Mouse (Mus musculus) MN1 (cell line): ENCODE results near the gene Tnfsf13.

Source experiments
- DNase-seq: peaks from one replicate; pipeline ENCODE4 v3.0.0-alpha.2; 2016; ENCODE audit warnings: low spot score

Gene Tnfsf13

DNA sequence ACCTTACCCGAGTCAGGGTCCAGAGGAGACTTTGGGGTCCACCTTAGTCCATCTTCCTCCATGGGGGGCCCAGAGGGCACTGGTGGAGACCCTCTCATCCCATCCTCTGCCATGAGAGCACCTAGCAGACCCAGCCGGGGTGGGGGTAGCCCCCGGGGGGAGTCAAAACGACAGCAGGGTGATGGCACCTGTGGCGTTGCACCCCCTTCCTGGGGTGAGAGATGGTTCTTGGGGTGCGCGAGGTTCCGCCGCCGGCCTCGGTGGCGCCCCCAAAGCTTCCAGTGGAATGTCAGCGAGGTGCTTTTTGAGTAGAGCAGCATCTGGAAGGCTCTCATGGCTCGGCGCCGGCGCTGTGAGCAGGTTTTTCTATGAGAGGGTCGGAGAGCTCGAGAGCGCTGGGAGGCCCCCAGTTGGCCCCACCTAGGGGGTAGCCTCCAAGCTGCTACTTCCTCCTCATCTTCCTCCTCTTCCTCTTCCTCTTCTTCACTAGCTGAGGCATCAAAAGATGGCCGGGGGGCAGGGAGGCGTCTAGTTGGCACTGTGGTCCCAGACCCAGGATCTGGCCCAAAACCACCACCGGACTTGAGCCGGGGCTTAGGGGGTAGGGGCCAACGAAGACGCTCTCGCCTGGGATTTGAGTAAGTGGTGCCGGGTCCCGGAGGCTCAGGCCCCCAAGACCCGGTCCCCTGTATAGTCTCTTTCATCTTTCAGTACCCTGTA is 5.3 kb downstream of the Tnfsf13 start:
- no peak for DNase-seq

DNA sequence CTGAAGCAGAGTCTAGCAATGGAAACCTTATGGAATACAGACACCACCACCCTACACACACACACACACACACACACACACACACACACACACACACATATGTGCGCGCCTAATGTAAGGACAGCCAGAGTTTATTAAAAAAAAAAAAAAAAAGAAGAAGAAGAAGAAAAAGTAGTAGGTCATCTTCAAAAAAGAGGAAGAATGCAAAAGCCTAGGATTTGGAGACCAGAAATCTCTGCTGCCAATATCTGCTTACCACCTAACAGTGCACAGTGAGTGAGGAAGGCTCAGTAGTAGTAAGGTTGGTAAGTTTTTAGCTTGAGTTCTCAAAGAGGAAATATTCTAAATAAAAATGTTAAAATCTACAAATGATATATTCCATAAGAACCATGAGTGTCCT is 6.4 kb downstream of the Tnfsf13 start:
- no peak for DNase-seq

DNA sequence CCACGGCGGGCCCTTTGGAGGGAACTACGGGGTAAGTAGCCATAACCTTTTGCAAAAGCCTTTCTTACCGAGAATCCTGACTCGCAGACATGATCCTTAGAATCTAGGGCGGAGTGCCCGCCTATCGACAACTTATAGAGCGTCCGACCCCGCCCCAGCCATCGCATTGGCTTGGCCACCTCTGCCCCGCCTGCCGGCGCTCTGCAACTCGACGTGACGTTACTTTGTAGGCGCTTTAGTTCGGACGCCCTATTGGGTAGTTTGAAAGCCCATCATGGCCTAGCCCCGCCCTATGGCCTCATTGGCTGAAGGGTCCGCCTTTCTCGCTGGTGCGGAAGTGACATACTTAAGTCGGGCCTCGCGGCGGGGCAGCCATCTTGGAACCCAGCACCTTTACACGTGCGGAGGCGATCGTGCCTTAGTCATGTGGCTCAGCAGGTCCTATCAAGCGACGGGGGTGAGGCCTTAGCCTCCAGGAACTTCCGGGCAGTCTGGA is 13.3 kb downstream of the Tnfsf13 start, which contains the start of gene Eif4a1:
TSS of gene Eif4a1 (minus strand) at position 213 of the 496 bp plus-strand sequence.
- peak; percentile 99 for DNase-seq

DNA sequence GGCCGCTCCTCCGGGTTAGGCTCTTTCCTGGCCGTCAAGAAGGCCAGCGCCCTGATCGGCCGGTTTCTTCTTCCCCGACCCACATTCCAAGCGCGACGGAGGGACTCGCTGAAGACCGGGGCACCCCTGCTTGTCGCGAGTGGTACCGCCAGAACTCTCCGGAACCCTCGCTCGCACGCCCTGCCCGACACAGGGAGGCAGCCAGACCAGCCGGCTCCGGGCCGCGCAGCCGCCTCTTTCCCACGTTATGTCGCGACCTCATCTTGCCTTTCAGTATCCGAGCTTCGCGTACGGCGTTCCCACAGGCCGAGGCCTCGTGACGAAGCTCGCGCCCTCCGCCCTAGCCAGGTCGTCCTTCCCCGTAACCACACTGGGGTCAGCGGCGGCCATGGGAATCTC is 13.9 kb downstream of the Tnfsf13 start:
- no peak for DNase-seq

DNA sequence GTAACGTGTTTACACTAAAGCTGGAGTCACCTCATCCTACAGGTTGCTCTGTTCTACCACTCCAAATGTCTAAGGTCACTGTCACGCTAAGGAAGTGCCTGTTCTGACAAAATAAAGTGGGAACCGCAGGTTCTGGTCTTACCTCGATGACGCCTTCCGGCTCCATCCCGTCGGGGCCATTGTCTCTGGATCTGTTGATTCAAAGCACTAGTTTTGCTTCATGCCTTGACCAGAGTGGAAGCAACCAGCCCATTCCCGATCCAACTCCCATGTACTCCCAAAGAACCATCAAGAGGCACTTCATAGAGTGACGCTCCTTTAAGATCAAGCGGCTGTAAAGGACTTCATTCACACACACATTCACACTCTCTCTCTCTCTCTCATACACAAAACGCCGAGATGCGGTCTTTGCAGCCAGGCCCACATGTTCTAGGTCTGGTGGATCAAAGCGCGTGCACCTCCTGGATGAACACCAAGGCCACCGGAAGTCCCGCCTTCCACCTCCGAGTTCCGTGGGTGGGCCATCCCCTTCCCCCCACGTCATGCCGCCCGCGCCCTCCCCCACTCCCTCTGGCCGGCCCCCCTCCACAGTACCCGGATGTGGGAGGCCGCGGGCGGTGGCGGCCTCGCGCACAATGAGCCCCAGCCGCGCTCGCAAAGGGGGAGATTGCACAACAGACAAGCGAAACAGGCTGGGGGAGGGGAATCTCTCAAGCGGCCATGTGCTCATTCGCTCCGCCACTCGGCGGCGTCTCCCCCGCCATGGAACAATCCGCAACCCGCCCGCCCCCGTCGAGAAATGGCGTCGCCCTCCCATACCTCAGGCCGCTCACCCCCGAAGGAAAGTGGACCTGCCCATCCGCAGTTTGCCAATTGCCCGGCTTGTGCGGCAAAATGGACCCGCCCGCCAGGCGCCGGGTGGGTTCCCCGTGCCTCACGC is 14.5 kb downstream of the Tnfsf13 start:
- peak; percentile 90 for DNase-seq

DNA sequence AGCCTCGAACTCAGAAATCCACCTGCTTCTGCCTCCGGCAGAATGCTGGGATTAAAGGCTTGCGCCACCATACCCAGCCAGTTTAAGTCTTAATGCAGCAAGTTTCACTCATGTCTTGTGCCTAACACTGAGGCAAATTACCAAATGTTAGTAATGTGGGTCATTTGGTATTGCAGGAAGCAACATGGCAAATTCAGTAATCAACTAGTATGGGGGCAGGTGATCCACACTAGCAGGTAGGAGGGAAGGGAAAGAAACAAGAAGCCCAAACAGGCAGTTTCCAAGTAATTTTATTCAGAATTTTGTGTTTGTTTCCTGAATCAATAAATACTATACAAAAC is 18.9 kb downstream of the Tnfsf13 start:
- no peak for DNase-seq

DNA sequence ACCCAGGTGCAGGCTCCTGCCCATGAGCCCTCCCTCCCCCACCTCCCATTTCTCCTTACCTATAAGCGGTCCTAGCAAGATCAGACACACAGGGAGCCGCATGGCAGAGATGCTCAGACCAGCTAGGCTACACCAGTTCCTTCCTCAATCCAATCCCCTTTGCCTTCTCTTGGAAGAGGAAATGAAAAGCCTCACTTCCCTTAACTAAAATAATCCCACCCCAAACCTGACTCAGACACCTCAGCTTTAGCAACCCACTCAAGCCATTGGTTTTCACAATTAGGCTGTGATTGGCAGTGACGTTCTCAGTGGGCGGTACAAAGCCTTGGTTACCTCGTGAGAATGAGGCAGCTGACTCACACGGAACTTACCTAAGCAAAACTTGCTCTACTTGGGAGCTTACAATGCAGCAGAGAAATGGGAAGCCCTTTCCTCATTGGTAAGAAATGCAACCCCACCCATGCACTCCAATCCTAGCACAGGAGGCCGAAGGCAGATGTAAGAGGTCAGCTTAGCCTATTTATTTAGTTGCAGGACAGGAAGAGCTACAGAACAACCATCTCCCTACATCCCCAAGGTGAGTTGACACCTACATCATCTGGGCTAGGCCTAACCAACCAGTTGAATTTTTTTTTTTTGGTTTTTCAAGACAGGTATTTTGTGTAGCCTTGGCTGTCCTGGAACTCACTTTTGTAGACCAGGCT is 19.5 kb downstream of the Tnfsf13 start, which contains the start of gene Cd68:
TSS of gene Cd68 (minus strand) at position 193 of the 704 bp plus-strand sequence.
- DNase-seq, result peak; percentile 42

DNA sequence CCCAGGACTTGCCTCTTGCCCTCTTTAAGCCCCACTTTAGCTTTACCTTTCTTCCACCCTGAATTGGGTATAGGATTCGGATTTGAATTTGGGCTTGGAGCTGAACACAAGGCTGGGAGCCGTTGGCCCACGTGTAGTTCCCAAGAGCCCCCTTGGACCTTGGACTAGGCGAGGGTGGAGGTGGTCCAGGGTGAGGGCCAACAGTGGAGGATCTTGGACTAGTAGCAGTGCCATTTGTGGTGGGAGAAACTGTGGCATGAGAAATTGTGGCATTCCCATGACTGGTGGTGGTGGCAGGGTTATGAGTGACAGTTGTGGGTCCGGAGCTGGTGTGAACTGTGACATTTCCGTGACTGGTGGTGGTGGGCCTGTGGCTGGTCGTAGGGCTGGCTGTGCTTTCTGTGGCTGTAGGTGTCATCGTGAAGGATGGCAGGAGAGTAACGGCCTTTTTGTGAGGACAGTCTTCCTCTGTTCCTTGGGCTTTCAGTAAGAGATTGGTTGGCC is 20.1 kb downstream of the Tnfsf13 start:
- no peak for DNase-seq

DNA sequence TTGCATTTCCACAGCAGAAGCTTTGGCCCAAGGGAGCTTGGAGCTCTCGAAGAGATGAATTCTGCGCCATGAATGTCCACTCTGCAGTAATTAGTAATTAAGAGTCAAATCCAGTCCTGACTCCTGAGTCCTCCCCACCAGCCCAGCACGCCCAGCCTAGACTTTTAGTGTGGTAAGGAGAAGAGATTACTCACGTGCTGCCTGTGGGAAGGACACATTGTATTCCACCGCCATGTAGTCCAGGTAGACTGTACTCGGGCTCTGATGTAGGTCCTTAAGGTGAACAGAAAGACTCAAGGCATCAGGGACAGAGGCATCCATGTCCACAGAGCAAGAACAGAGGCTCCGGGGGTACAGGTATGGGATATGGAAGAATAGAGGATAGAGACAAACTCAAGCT is 20.7 kb downstream of the Tnfsf13 start:
- no peak for DNase-seq

DNA sequence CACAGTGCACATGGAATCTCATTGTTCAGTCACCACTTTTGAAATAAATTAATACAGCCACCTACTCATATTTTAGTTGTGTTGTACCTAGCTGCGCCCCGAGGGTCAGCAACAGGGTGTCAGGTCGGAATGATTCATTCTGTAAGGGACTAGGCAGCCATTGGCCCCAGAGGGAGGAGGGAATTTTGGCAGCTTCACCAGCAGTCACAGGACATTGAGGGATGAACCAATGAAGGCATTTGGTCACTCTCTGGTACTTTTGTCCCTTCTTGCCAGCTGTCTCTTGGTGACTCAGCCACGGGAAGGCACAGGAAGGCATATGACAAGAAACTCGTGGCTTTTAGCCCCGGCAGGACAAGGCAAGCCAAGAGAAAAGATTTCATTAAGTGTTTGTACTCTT is 21.8 kb downstream of the Tnfsf13 start:
- DNase-seq, result peak; percentile 37

DNA sequence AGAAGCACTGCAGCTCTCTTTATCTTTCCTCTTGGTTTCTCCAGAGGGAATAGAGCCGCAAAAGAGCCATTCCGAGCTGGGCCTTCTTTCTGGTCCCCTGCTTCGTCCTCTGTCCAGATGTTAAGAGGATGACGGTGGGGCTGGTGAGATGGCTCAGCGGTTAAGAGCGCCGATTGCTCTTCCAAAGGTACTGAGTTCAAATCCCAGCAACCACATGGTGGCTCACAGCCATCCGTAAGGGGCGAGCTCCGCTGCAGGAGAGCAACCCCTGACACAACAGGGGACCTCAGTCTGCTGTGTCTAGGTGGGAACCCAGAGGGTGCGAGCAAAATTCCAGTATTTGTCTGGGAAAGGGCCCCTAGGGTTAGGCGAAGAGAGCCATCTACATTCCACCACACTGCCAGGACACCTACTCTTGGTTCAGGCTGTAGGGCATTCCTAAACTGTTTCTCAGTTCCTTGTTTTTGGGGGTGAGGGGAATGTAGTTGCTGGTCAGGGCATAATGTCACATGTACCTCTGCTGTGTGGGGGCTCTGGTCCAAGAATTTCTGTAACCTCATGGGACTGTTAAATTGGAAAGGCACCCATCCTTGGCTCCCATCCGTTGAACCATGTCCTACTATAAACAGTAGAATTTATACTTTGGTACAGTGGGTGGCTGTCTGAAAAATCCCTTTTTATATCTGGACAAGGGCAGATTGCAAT is 22.5 kb downstream of the Tnfsf13 start:
- no peak for DNase-seq

DNA sequence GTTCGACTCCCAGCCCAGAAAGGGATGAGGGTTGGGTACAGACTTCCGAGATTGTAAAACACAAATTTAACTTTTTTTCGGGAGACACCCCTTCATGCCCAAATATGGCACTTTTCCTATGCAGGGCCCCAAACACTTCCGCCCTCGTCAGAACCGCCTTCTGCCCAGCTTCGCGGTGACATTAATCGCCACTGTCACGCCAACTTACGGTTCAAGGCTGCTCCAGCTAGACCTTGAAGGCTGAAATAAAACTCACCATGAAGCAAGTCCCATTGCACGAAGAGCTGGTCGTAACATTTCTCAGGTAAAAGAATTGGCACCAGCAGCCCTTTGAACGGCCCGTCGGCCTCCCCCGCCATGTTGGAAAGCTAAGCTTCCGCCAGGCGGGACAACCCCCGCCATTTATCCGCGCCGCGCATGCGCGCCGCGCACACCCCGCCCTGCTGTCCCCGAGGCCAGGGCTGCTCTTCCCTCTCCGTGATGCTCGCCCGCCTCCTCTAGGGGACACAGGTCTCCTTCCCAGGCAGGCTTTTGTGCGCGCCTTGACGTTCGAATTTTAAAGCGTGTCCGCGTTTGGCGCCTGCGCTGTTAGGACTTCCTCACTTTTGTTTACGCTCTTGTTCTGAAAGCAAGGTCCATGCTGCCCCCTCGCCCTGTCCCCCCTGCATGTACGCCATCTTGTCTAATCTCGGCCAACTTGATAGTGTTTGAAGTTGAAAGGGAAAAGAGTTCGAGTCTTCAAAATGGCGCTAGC is 23.2 kb downstream of the Tnfsf13 start, which contains the start of gene Mpdu1:
TSS of gene Mpdu1 (minus strand) at position 430 of the 754 bp plus-strand sequence.
- peak; percentile 94 for DNase-seq

DNA sequence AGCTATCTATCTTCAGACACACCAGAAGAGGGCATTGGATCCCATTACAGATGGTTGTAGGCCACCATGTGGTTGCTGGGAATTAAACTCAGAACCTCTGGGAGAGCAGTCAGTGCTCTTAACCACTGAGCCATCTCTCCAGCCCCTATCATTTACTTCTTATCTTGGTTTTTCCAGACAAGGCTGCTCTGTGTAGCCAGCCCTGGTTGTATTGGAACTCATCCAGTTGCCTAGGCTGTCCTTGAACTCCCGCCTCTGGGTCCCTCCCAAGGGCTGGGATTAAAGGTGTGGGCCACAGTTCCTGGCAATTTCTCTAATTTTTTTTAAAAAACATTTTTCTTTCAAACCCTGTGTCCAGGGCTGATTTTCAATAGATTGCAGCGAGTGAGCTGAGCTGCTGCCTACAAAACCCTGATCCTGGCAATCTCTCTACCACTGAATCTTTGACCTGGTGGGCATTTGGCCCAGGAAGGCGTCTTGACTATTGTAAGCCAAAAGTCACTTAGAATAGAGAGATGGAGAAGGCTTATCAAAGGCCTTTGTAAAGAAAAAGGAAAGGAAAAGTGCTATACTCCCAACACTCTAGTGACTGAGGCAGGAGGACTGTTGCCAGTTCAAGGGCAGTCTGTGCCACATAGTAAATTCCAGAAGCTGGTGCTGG is 24.2 kb downstream of the Tnfsf13 start:
- DNase-seq, result no peak

DNA sequence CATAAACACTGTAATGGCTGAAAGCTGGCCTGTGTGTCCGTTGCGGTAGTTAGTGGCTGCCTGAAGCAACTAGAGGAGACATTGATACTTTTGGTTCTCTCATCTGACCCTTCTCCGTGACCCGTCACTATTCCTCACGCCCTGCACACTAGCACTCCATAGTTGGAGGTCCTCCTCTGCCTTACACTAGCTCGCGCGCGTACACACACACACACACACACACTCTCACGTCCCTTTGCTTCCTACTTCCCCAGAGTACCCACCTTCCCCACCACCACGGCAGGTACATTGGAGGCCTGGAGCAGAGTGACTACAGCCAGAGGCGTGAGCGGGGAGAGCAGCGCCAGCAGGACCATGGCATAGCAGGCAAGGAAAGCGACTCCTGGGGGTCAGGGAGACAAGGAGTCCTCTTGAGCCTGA is 28.1 kb downstream of the Tnfsf13 start:
- no peak for DNase-seq

DNA sequence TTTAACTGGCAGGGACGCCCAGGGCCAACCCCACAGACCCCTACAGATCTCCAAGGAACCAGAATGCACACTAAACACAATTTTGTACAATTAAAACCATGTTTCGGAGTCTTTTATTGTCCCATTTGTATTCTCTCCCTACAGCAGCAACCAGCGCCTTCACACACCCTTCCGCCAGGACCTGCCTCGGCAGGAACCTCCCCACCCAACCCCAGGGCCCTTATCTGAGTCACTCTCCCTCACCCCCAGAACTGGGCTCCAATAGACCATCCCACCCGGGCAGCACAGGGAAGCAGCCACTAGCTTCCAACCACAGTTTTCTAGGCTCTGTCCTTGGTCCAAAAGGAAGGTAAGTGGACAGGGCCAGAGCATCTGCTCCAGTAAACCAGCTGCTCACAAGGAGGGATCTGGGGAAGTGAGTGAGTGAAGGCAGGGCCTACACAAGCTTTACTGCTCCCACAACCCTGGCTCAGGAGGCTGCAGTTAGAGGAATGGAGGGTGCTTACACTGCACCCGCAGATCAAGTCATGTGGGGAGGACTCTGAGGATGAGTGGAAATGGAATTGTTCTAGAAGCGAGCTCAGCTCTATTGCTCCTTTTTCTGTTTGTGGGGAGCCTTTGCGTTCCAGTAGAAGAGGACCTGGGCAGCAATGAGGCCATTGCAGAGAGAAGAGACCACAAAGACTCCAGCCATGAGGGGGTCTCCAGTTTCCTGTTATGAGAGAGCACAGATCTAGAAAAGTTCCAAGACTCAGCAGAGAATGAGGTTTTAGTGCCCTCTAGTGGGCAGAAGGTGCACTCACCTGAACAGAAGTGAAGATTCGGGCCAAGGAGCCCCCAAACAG is 28.7 kb downstream of the Tnfsf13 start:
- DNase-seq, result peak; percentile 62

DNA sequence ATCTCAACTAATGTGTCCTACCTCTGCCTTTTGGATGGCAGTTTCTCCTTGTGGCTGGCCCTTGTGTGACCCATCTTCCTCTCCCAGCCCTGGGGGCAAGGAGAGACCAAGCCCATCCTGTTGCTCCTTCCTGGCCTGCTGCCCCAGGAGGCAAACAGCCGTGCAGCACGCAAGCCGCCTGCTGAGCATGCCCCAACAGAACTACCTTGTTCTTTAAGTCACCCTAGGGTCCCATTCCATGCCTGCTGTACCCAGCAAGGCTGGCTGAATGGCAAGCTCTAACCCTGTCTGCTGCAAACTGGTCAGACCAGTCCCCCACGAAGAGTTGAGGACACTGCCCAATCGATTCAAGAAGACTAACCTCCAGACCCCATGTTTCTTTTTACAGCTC is 29.5 kb downstream of the Tnfsf13 start:
- no peak for DNase-seq

DNA sequence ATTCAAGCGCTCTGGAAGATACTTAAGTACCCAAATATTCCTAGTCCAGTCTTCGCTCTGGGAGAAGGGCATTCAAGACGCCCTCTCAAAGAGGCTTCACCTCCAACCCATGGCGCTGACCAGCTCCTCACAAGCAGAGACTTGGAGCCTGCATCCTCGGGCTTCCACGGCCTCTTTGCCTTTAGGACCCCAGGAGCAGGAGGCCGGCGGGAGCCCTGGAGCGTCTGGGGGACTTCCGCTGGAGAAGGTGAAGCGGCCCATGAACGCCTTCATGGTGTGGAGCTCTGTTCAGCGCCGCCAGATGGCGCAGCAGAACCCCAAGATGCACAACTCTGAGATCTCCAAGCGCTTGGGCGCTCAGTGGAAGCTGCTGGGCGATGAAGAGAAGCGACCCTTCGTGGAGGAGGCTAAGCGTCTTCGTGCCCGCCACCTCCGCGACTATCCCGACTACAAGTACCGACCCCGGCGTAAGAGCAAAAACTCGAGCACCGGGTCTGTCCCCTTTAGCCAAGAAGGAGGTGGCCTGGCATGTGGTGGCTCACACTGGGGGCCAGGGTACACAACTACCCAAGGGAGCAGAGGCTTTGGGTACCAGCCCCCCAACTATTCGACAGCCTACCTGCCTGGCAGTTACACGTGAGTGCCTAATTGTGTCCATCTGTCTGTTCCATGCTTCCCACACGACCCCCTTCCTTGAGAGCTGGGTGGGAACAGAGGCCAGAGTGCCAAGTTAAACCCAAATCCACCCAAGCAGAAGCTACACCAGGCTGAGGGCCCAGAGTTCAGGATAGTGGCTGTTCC is 30.1 kb downstream of the Tnfsf13 start, which contains the start of gene Sox15:
TSS of gene Sox15 (plus strand) at position 51 of the 801 bp plus-strand sequence.
- DNase-seq, result no peak

DNA sequence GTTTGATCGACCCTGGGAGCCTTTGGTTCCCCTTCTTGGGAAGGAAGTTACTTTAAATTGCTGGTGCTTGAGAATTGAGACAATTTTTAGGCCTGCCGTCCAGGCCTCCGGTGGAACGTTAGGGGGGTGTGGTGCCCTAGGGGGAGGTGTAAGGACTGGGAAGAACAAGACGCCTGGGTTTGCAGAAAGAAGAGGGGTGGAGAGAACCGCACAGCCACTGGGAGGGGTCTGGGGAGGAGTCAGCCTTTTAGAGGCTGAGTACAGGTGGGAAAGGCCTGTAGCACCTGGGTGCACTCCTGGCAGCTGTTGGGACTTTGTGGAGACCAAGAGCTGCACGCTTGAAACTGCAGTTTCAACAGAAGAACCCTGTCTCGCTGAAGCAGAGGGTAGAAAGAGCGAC is 30.8 kb downstream of the Tnfsf13 start:
- DNase-seq, result no peak
